Mouse (Mus musculus) forebrain, postnatal 0 days (tissue): ENCODE measurements around the gene Coq4. TPM values are rescaled to one million over a fixed set of nuclear protein-coding genes. Genes with fewer than 3 reads are reported as not detected.

Experiments
- ATAC-seq: fragments of 200-750 bp; cut with Nextera tagmentation; 2 replicates; pipeline ENCODE4 v1.8.0; 2017; ENCODE audit warnings: mild to moderate bottlenecking, moderate library complexity
- DNase-seq: peaks from one replicate; pipeline ENCODE4 v3.0.0-alpha.2; 2015
- H3K27ac ChIP-seq: fragments of 300-500 bp; sonication (generic); 2 replicates; pipeline ENCODE4 v1.5.1; 2014; ENCODE audit warnings: low read depth, mild to moderate bottlenecking, antibody characterized with exemption, low read length, moderate library complexity, mixed read lengths
- H3K27me3 ChIP-seq: fragments of 300-500 bp; sonication (generic); 2 replicates; pipeline ENCODE4 v1.6.1; 2014; ENCODE audit warnings: mild to moderate bottlenecking, low read length, mixed read lengths; ENCODE audit not compliant: insufficient read depth
- H3K36me3 ChIP-seq: fragments of 300-500 bp; sonication (generic); 2 replicates; pipeline ENCODE4 v1.6.1; 2014; ENCODE audit warnings: mild to moderate bottlenecking, moderate library complexity; ENCODE audit not compliant: insufficient read depth
- H3K4me1 ChIP-seq: fragments of 300-500 bp; sonication (generic); 2 replicates; pipeline ENCODE4 v1.6.1; 2014; ENCODE audit warnings: antibody characterized with exemption; ENCODE audit not compliant: insufficient read depth
- H3K4me2 ChIP-seq: fragments of 300-500 bp; sonication (generic); 2 replicates; pipeline ENCODE4 v1.6.1; 2014; ENCODE audit warnings: low read depth, mild to moderate bottlenecking, moderate library complexity
- H3K4me3 ChIP-seq: fragments of 300-500 bp; sonication (generic); 2 replicates; pipeline ENCODE4 v1.5.1; 2014; ENCODE audit warnings: low read depth, low read length, mixed read lengths
- H3K9ac ChIP-seq: fragments of 300-500 bp; sonication (generic); 2 replicates; pipeline ENCODE4 v1.6.1; 2014; ENCODE audit warnings: mild to moderate bottlenecking
- H3K9me3 ChIP-seq: fragments of 300-500 bp; sonication (generic); 2 replicates; pipeline ENCODE4 v1.6.1; 2016; ENCODE audit warnings: low read length
- CTCF ChIP-seq: sonication (generic); IDR thresholded peaks from 2 replicates; pipeline ENCODE4 v1.5.1; 2016; ENCODE audit warnings: antibody characterized with exemption, control low read depth, low read depth
- WGBS: fragments of 180-500 bp; shearing (Covaris S2); extraction: QIAGEN DNeasy Blood & Tissue Kit; methylation state at CpG from one replicate; pipeline ENCODE4 v1.1.7; 2014; 5-methylcytosine and 5-hydroxymethylcytosine counted together
- microRNA-seq, 2 experiments: library from miRNA; unstranded; fragments of <30 nt; microRNA quantifications; one replicate each; pipeline ENCODE4; 2016
- polyA plus RNA-seq: library from polyadenylated mRNA; unstranded; fragments of >200 nt; fragmentation: Nextera tagmentation; extraction: Ambion mirVana; gene quantifications from 2 replicates; pipeline ENCODE4 v1.2.1, GENCODE M21; 2015
- total RNA-seq: library from RNA; depleted of rRNA; stranded (reverse); fragments of >200 nt; gene quantifications from 2 replicates; pipeline ENCODE4 v1.2.3, GENCODE M21; 2014; rRNA removed

Gene Coq4
- total and polyA plus RNA-seq, 2 experiments from 2014 or later: 36.7 to 39.7 TPM

DNA sequence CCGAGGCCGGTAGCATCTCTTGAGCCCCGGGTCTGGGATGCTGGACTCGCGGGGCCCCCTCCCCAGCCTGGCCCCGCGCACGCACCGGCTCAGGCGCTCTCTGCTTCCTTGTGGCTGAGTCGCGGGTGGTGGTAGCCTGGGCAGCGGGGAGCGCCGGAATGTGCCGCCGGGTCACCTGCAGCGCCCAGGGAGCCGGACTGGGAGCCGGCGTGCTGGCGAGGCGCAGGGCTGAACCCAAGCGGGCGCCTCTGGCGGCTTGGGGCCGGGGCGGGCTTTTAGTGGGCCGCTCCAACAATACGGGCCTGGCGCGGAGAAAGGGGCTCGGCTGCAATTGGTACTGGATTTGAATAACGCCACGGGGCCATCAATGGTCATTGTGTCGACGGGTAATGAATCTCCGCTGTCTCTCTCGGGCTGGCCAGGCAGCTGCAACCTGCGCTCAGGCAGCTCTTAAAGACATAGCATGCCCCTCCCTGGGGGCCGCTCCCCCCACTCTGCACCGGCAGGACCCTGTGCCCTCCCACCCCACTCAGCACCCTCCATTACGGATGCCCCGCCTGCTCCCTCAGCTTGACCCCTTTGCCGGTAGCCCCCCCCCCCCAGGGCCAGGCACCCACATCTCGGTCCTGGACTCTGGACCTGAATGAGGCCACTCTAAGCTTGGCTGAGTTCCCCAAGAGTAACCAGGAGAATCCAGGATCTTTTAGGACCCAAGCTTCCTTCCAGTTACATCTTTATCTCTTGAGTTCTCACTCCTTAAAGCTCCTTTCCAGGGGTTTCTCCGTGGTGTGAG is 59.0 kb downstream of the Coq4 start:
- H3K4me1 ChIP-seq: no peaks in the 10 kb centered on the region
- TF ChIP-seq CTCF: no peak
- DNase-seq: no peak
- ATAC-seq: peak; percentile 32
- WGBS: 3% methylated on average over 47 of the region's 47 CpGs
- peaks cover 30% of the 10 kb centered on the region for H3K27me3 ChIP-seq
- H3K9ac ChIP-seq: no peak overlapping the region
- peaks cover 28% of the 10 kb centered on the region for H3K36me3 ChIP-seq
- H3K4me2 ChIP-seq: peak overlapping the region; percentile 49
- peak overlapping the region; percentile 28 for H3K4me3 ChIP-seq
- no peaks in the 10 kb centered on the region for H3K9me3 ChIP-seq
- no peak overlapping the region for H3K27ac ChIP-seq

DNA sequence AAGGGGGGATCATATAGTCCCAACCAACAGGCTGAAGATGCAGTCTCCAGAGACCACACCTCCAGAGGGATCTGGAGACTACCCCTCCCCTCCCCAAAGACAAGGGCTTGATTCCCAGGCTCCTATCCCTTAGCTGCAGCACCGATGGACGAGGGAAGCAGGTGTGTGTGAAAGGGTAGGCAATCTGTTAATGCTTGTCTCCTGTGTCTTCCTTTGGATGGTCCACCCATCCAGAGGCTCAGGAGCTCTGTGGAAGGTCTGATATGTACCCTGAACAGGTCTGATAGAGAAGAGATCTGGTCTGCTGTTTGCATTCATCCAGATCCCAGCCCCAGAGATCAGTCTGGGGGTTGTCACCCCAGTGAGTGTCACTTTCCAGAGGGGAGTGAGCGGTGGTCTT is 59.6 kb downstream of the Coq4 start:
- Histone ChIP-seq H3K4me3 (no peak overlapping the region), H3K4me1 (no peaks in the 10 kb centered on the region), H3K9ac (no peak overlapping the region), H3K9me3 (no peaks in the 10 kb centered on the region), H3K27me3 (peaks cover 30% of the 10 kb centered on the region), H3K4me2 (no peak overlapping the region), H3K27ac (no peak overlapping the region), H3K36me3 (peaks cover 22% of the 10 kb centered on the region)
- no peak for TF ChIP-seq CTCF
- 42% methylated on average over 3 of the region's 3 CpGs for WGBS
- no peak for DNase-seq
- ATAC-seq: no peak

Small RNA genes lying within 50 kb of the gene (microRNA-seq; reads per million reads assigned to microRNA genes)
- gene Mir219a-2 (0 reads per million in 2 experiments), gene Mir219b (0 reads per million in 2 experiments)

Other genes starting within 250 kb of the Coq4 start
- gene Rapgef1, start 167.8 kb upstream of the Coq4 start, total RNA-seq: 81.9 and 99.1 TPM in 2 replicates
- gene Rapgef1, start 167.8 kb upstream of the Coq4 start, polyA plus RNA-seq: 17.9 and 19.4 TPM in 2 replicates
- 0.86 and 1.5 TPM in 2 replicates for gene Gm13420, start 35.8 kb upstream of the Coq4 start, total RNA-seq
- 0.18 TPM in 1 of 2 replicates, not detected in the other for gene Gm13420, start 35.8 kb upstream of the Coq4 start, polyA plus RNA-seq
- gene Gm13547, start 28.2 kb upstream of the Coq4 start, total RNA-seq: not detected in 2 replicates
- gene Gm13547, start 28.2 kb upstream of the Coq4 start, polyA plus RNA-seq: not detected in 2 replicates
- gene Trub2, start 1.0 kb downstream of the Coq4 start, total RNA-seq: 52.3 and 68.7 TPM in 2 replicates
- 22.4 and 27.3 TPM in 2 replicates for gene Trub2, start 1.0 kb downstream of the Coq4 start, polyA plus RNA-seq
- gene Slc27a4, start 15.1 kb downstream of the Coq4 start, total RNA-seq: 74.9 and 82.9 TPM in 2 replicates
- 32.3 and 40.3 TPM in 2 replicates for gene Slc27a4, start 15.1 kb downstream of the Coq4 start, polyA plus RNA-seq
- 58.9 and 91.9 TPM in 2 replicates for gene Urm1, start 32.6 kb downstream of the Coq4 start, total RNA-seq
- gene Urm1, start 32.6 kb downstream of the Coq4 start, polyA plus RNA-seq: 27.3 and 29.4 TPM in 2 replicates
- 13.6 and 16.9 TPM in 2 replicates for gene Cercam, start 81.7 kb downstream of the Coq4 start, total RNA-seq
- 10.8 and 14.1 TPM in 2 replicates for gene Cercam, start 81.7 kb downstream of the Coq4 start, polyA plus RNA-seq
- 103 and 109 TPM in 2 replicates for gene Odf2, start 101.7 kb downstream of the Coq4 start, total RNA-seq
- 40.3 and 60.8 TPM in 2 replicates for gene Odf2, start 101.7 kb downstream of the Coq4 start, polyA plus RNA-seq
- 52.7 and 57.4 TPM in 2 replicates for gene Gle1, start 147.9 kb downstream of the Coq4 start, total RNA-seq
- gene Gle1, start 147.9 kb downstream of the Coq4 start, polyA plus RNA-seq: 55.2 and 62.3 TPM in 2 replicates
- 839 and 918 TPM in 2 replicates for gene Sptan1, start 178.1 kb downstream of the Coq4 start, total RNA-seq
- gene Sptan1, start 178.1 kb downstream of the Coq4 start, polyA plus RNA-seq: 182 and 192 TPM in 2 replicates